ENCODE assay signal across 9 mouse cellular contexts in genomic region chr16:42440822-42441221, GRCm38 (mm10).
A peak's percentile ranks its signal among the peaks of the same experiment; 100 is the strongest.
DNase-seq lines count a peak whose midpoint lies in the region; ATAC-seq and TF ChIP-seq lines count a peak whose summit lies in the region.
"Had no signal": no experiment of that assay in that cellular context is flagged by ENCODE, and none has a peak within 500 bp of the region (broad histone marks: within the 10 kb centered on the region; RNA-seq: fewer than 3 reads in every experiment).

No protein-coding gene starts in this region.

- no peaks in the 10 kb centered on the region for H3K9me3 ChIP-seq in midbrain, postnatal 0 days (ENCODE audit: low read length)
- H3K9me3 ChIP-seq in midbrain, embryonic 14.5 days (ENCODE audit: control insufficient read depth, low read length), result no peaks in the 10 kb centered on the region
- H3K9me3 ChIP-seq: embryonic facial prominence, embryonic 12.5 days had no signal

- TF ChIP-seq CTCF in midbrain, postnatal 0 days (IDR thresholded peaks at IDR 0.05), result no peak

- no peak overlapping the region for H3K9ac ChIP-seq in midbrain, postnatal 0 days (replicated peaks; ENCODE audit: low read length, poor library complexity, severe bottlenecking)
- no peak overlapping the region for H3K9ac ChIP-seq in midbrain, embryonic 14.5 days (replicated peaks; ENCODE audit: low read length)
- H3K9ac ChIP-seq: embryonic facial prominence, embryonic 12.5 days had no signal

- H3K4me1 ChIP-seq in midbrain, postnatal 0 days (ENCODE audit: insufficient read depth, low read length), result peaks cover 12% of the 10 kb centered on the region; the same call in 1 of the 2 replicates
- peaks cover 13% of the 10 kb centered on the region for H3K4me1 ChIP-seq in midbrain, embryonic 14.5 days (ENCODE audit: control insufficient read depth, insufficient read depth, low read length)

- no peaks in the 10 kb centered on the region for H3K27me3 ChIP-seq in midbrain, postnatal 0 days (ENCODE audit: insufficient read depth, low read length)
- H3K27me3 ChIP-seq in midbrain, embryonic 14.5 days (ENCODE audit: control insufficient read depth, insufficient read depth, low read length), result no peaks in the 10 kb centered on the region
- H3K27me3 ChIP-seq: embryonic facial prominence, embryonic 12.5 days had no signal

- no peak for ATAC-seq in midbrain, postnatal 0 days (ENCODE audit: low FRiP score)
- ATAC-seq in midbrain, embryonic 14.5 days (ENCODE audit: low FRiP score, low TSS enrichment), result no peak

- no peak overlapping the region for H3K4me2 ChIP-seq in midbrain, postnatal 0 days (ENCODE audit: low read depth, low read length, poor library complexity, severe bottlenecking)
- H3K4me2 ChIP-seq in midbrain, embryonic 14.5 days (ENCODE audit: low read length), result no peak overlapping the region
- H3K4me2 ChIP-seq: embryonic facial prominence, embryonic 12.5 days had no signal

- DNase-seq in adrenal gland, postnatal 14 days, result peak; percentile 38
- DNase-seq in adrenal gland, adult 18-20 months (ENCODE audit: low spot score in 2 of 2), result no peak
- peak; percentile 8 for DNase-seq in midbrain, postnatal 0 days (ENCODE audit: low spot score)
- no peak for DNase-seq in midbrain, embryonic 14.5 days
- peak; percentile 74 for DNase-seq in heart, postnatal 4 days
- DNase-seq in right cerebral cortex, adult 18-20 months, result no peak
- no peak for DNase-seq in urinary bladder, adult 18-20 months (ENCODE audit: low spot score in 2 of 2)
- DNase-seq in c-Kit-positive CD71-positive TER-119-positive erythroid progenitor cells, embryonic 14.5 days (ENCODE audit: low spot score), result no peak

- WGBS in midbrain, postnatal 0 days, result 26% methylated on average over 4 of the region's 4 CpGs
- WGBS in midbrain, embryonic 14.5 days, result 25% methylated on average over 4 of the region's 4 CpGs

- no peaks in the 10 kb centered on the region for H3K36me3 ChIP-seq in midbrain, postnatal 0 days (ENCODE audit: insufficient read depth, low read length)
- no peaks in the 10 kb centered on the region for H3K36me3 ChIP-seq in midbrain, embryonic 14.5 days (ENCODE audit: control insufficient read depth, insufficient read depth, low read length)
- H3K36me3 ChIP-seq: embryonic facial prominence, embryonic 12.5 days had no signal

- no peak overlapping the region for H3K4me3 ChIP-seq in midbrain, postnatal 0 days (ENCODE audit: low read depth, low read length)
- no peak overlapping the region for H3K4me3 ChIP-seq in midbrain, embryonic 14.5 days (replicated peaks; ENCODE audit: low read depth, low read length)
- H3K4me3 ChIP-seq: embryonic facial prominence, embryonic 12.5 days had no signal

- no peak overlapping the region for H3K27ac ChIP-seq in midbrain, postnatal 0 days (ENCODE audit: low read depth, low read length)
- no peak overlapping the region for H3K27ac ChIP-seq in midbrain, embryonic 14.5 days (replicated peaks; ENCODE audit: low read depth, low read length)
- H3K27ac ChIP-seq: embryonic facial prominence, embryonic 12.5 days had no signal

Comparison
In these comparisons a context has a peak if more than half of its experiments do, and no peak if none do; other contexts are left out.
1. DNase-seq: peak in adrenal gland, postnatal 14 days (single experiment), midbrain, postnatal 0 days (single experiment) and heart, postnatal 4 days (single experiment); none in adrenal gland, adult 18-20 months (0 of 2), midbrain, embryonic 14.5 days (single experiment), right cerebral cortex, adult 18-20 months (single experiment), urinary bladder, adult 18-20 months (0 of 2) and c-Kit-positive CD71-positive TER-119-positive erythroid progenitor cells, embryonic 14.5 days (single experiment).